9 mouse cellular contexts compared by ENCODE assay signal in genomic region chr9:104277528-104278162, GRCm38 (mm10). TPM values are rescaled to one million over a fixed set of nuclear protein-coding genes. Genes with fewer than 3 reads are reported as not detected.
A peak's percentile ranks its signal among the peaks of the same experiment; 100 is the strongest.
DNase-seq lines count a peak whose midpoint lies in the region; ATAC-seq and TF ChIP-seq lines count a peak whose summit lies in the region.
"Had no signal": no experiment of that assay in that cellular context is flagged by ENCODE, and none has a peak within 500 bp of the region (broad histone marks: within the 10 kb centered on the region; RNA-seq: fewer than 3 reads in every experiment).

No protein-coding gene starts in this region.

- peak; percentile 61 for ATAC-seq in hindbrain, embryonic 11.5 days (ENCODE audit: low FRiP score)
- no peak; the same call in 1 of the 2 replicates for ATAC-seq in limb, embryonic 11.5 days (ENCODE audit: insufficient number of reproducible peaks, low FRiP score, low TSS enrichment, low read depth)
- peak; percentile 30; the same call in 1 of the 2 replicates for ATAC-seq in monocyte, adult 5-6 weeks (replicated peaks; ENCODE audit: insufficient number of reproducible peaks, low FRiP score, low TSS enrichment, poor library complexity, severe bottlenecking)

- peak; percentile 63 for TF ChIP-seq CTCF in E14TG2a.4 (conservative IDR thresholded peaks at IDR 0.05; ENCODE audit: low read length)

- peak; percentile 52 to 69 for DNase-seq in cerebellum, postnatal 10 days
- DNase-seq in cerebellum, adult 11-12 months = no peak
- DNase-seq in embryonic facial prominence, embryonic 10.5 days (ENCODE audit: low spot score) = peak; percentile 25
- DNase-seq in hindbrain, embryonic 11.5 days (ENCODE audit: low spot score) = peak; percentile 62
- peak; percentile 42 for DNase-seq in limb, embryonic 11.5 days (ENCODE audit: low spot score)
- DNase-seq in urinary bladder, postnatal 4 days (ENCODE audit: low spot score in 2 of 2) = no peak

- H3K4me1 ChIP-seq in E14TG2a.4 (replicated peaks; ENCODE audit: low read depth, low read length) = peaks cover 31% of the 10 kb centered on the region
- peaks cover 3% of the 10 kb centered on the region; the same call in 1 of the 2 replicates for H3K4me1 ChIP-seq in embryonic facial prominence, embryonic 10.5 days
- H3K4me1 ChIP-seq in hindbrain, embryonic 11.5 days (replicated peaks; ENCODE audit: control insufficient read depth, insufficient read depth, low read length) = no peaks in the 10 kb centered on the region
- no peaks in the 10 kb centered on the region for H3K4me1 ChIP-seq in limb, embryonic 11.5 days (ENCODE audit: control insufficient read depth, insufficient read depth, low read length)
- H3K4me1 ChIP-seq: limb, embryonic 15.5 days had no signal

- H3K27ac ChIP-seq in embryonic facial prominence, embryonic 10.5 days (replicated peaks) = no peak overlapping the region
- no peak overlapping the region for H3K27ac ChIP-seq in hindbrain, embryonic 11.5 days (ENCODE audit: low read depth, low read length)
- no peak overlapping the region for H3K27ac ChIP-seq in limb, embryonic 11.5 days (replicated peaks; ENCODE audit: low read depth, low read length)
- H3K27ac ChIP-seq: limb, embryonic 15.5 days had no signal

- H3K27me3 ChIP-seq in E14TG2a.4 (ENCODE audit: insufficient read depth, low read length) = peaks cover 26% of the 10 kb centered on the region
- no peaks in the 10 kb centered on the region for H3K27me3 ChIP-seq in embryonic facial prominence, embryonic 10.5 days (replicated peaks; ENCODE audit: low read depth, poor library complexity, severe bottlenecking)
- no peaks in the 10 kb centered on the region for H3K27me3 ChIP-seq in hindbrain, embryonic 11.5 days (ENCODE audit: control insufficient read depth, insufficient read depth, low read length)
- H3K27me3 ChIP-seq in limb, embryonic 11.5 days (ENCODE audit: control insufficient read depth, insufficient read depth, low read length) = no peaks in the 10 kb centered on the region

- H3K4me3 ChIP-seq in E14TG2a.4 (replicated peaks; ENCODE audit: low read length) = peak overlapping the region; percentile 35; the same call in 1 of the 2 replicates
- H3K4me3 ChIP-seq in embryonic facial prominence, embryonic 10.5 days = 0 out of 2 replicates have a peak overlapping the region, but pooled peaks have one; percentile 13
- H3K4me3 ChIP-seq in hindbrain, embryonic 11.5 days (ENCODE audit: low read depth, low read length) = no peak overlapping the region
- H3K4me3 ChIP-seq in limb, embryonic 11.5 days (ENCODE audit: low read depth, low read length) = no peak overlapping the region
- H3K4me3 ChIP-seq: limb, embryonic 15.5 days had no signal

- no peak overlapping the region for H3K9ac ChIP-seq in hindbrain, embryonic 11.5 days (ENCODE audit: low read depth, low read length)
- no peak overlapping the region for H3K9ac ChIP-seq in limb, embryonic 11.5 days (ENCODE audit: low read length)
- H3K9ac ChIP-seq: limb, embryonic 15.5 days had no signal

- WGBS in embryonic facial prominence, embryonic 10.5 days = 25% methylated on average over 18 of the region's 18 CpGs
- 24% methylated on average over 18 of the region's 18 CpGs for WGBS in hindbrain, embryonic 11.5 days
- 22% methylated on average over 18 of the region's 18 CpGs for WGBS in limb, embryonic 11.5 days

- H3K9me3 ChIP-seq in E14TG2a.4 (ENCODE audit: low read length) = no peaks in the 10 kb centered on the region
- H3K9me3 ChIP-seq in embryonic facial prominence, embryonic 10.5 days = no peaks in the 10 kb centered on the region
- H3K9me3 ChIP-seq in hindbrain, embryonic 11.5 days (ENCODE audit: control insufficient read depth, low read length) = no peaks in the 10 kb centered on the region
- no peaks in the 10 kb centered on the region for H3K9me3 ChIP-seq in limb, embryonic 11.5 days (ENCODE audit: control insufficient read depth, low read length)
- H3K9me3 ChIP-seq: limb, embryonic 15.5 days had no signal

- no peaks in the 10 kb centered on the region for H3K36me3 ChIP-seq in E14TG2a.4 (ENCODE audit: insufficient read depth, low read length)
- no peaks in the 10 kb centered on the region for H3K36me3 ChIP-seq in embryonic facial prominence, embryonic 10.5 days (replicated peaks)
- no peaks in the 10 kb centered on the region for H3K36me3 ChIP-seq in hindbrain, embryonic 11.5 days (ENCODE audit: control insufficient read depth, insufficient read depth, low read length)
- no peaks in the 10 kb centered on the region for H3K36me3 ChIP-seq in limb, embryonic 11.5 days (ENCODE audit: control insufficient read depth, insufficient read depth, low read length)
- H3K36me3 ChIP-seq: limb, embryonic 15.5 days had no signal

- 0 out of 2 replicates have a peak overlapping the region, but pooled peaks have one; percentile 7 for H3K4me2 ChIP-seq in hindbrain, embryonic 11.5 days (replicated peaks; ENCODE audit: low read depth, low read length)
- no peak overlapping the region for H3K4me2 ChIP-seq in limb, embryonic 11.5 days (ENCODE audit: low read depth, severe bottlenecking)
- H3K4me2 ChIP-seq: limb, embryonic 15.5 days had no signal

RNA-seq across cellular contexts. Expression of gene Dnajc13, which starts 14.9 kb away (rescaled TPM):
- 19.1 and 19.3 TPM in 2 replicates for polyA plus RNA-seq in embryonic facial prominence, embryonic 10.5 days (2016; fragmentation: Nextera tagmentation; extraction: Ambion mirVana)
- polyA plus RNA-seq in hindbrain, embryonic 11.5 days (2014; fragmentation: Nextera tagmentation; extraction: Ambion mirVana) = 19.8 and 31.5 TPM in 2 replicates
- 27.3 and 27.7 TPM in 2 replicates for polyA plus RNA-seq in limb, embryonic 11.5 days (2014; fragmentation: Nextera tagmentation; extraction: Ambion mirVana)
- total RNA-seq in monocyte, adult 5-6 weeks (2017) = 47.2 to 73.2 TPM (median 72.4 TPM) in 3 replicates

RNA-seq across cellular contexts. Expression of gene Acpp, which starts 59.9 kb away (rescaled TPM):
- polyA plus RNA-seq in embryonic facial prominence, embryonic 10.5 days (2016; fragmentation: Nextera tagmentation; extraction: Ambion mirVana) = 0.53 and 0.97 TPM in 2 replicates
- 0.37 and 0.63 TPM in 2 replicates for polyA plus RNA-seq in hindbrain, embryonic 11.5 days (2014; fragmentation: Nextera tagmentation; extraction: Ambion mirVana)
- polyA plus RNA-seq in limb, embryonic 11.5 days (2014; fragmentation: Nextera tagmentation; extraction: Ambion mirVana) = 1.7 and 1.9 TPM in 2 replicates
- total RNA-seq in monocyte, adult 5-6 weeks (2017) = 3.9 to 15.1 TPM (median 12.7 TPM) in 3 replicates

Comparison
In these comparisons a context has a peak if more than half of its experiments do, and no peak if none do; other contexts are left out.
1. DNase-seq: peak in cerebellum, postnatal 10 days (2 of 2), embryonic facial prominence, embryonic 10.5 days (single experiment), hindbrain, embryonic 11.5 days (single experiment) and limb, embryonic 11.5 days (single experiment); none in cerebellum, adult 11-12 months (single experiment) and urinary bladder, postnatal 4 days (0 of 2).
2. H3K4me3 ChIP-seq: peak in E14TG2a.4 (single experiment) and embryonic facial prominence, embryonic 10.5 days (single experiment); none in hindbrain, embryonic 11.5 days (single experiment) and limb, embryonic 11.5 days (single experiment).